Mouse (Mus musculus) retina, postnatal 7 days (tissue): ENCODE results near the gene Kcnh7.

Experiments
- DNase-seq: peaks from one replicate; pipeline ENCODE4 v3.0.0-alpha.2; 2012; ENCODE audit warnings: low read depth, low spot score

Gene Kcnh7

GRCm38 (mm10) chr2:62646014-62646645 is 538.0 kb downstream of the Kcnh7 start, which contains the start of gene Ifih1:
Gene Ifih1 (minus strand): TSS chr2:62646255.
- DNase-seq: no peak

GRCm38 (mm10) chr2:62645475-62645874 is 538.6 kb downstream of the Kcnh7 start:
- DNase-seq: no peak

- no peak for DNase-seq
Measured at GRCm38 (mm10) chr2:62644891-62645290, 539.2 kb downstream of the Kcnh7 start.
